Mouse (Mus musculus): Measurements from ENCODE around the gene Aox1. TPM values are rescaled to one million over a fixed set of nuclear protein-coding genes. Genes with fewer than 3 reads are reported as not detected.

Aox1 gene
- polyA plus RNA-seq, 1 experiment from 2014 or later: 0.16 TPM

- no peak overlapping the region for H3K4me2 ChIP-seq (ENCODE audit: low read depth, low read length)
- H3K4me1 ChIP-seq (ENCODE audit: control insufficient read depth, insufficient read depth, low read length): no peaks in the 10 kb centered on the region
- H3K9ac ChIP-seq (ENCODE audit: low read depth, low read length): no peak overlapping the region
- H3K36me3 ChIP-seq (ENCODE audit: control insufficient read depth, insufficient read depth, low read length): no peaks in the 10 kb centered on the region
- WGBS: 68% methylated on average over 2 of the region's 2 CpGs
- H3K27ac ChIP-seq (ENCODE audit: low read length): no peak overlapping the region
- no peaks in the 10 kb centered on the region for H3K27me3 ChIP-seq (replicated peaks; ENCODE audit: control insufficient read depth, insufficient read depth, low read length)
- no peak overlapping the region for H3K4me3 ChIP-seq (ENCODE audit: low read length)
- H3K9me3 ChIP-seq (ENCODE audit: control insufficient read depth, low read length): no peaks in the 10 kb centered on the region
- no peak for ATAC-seq
Measured at GRCm38 (mm10) chr1:58091992-58092560, 62.3 kb downstream of the Aox1 start.

- Histone ChIP-seq H3K9ac (ENCODE audit: low read depth, low read length) (no peak overlapping the region), H3K4me3 (ENCODE audit: low read length) (no peak overlapping the region), H3K9me3 (ENCODE audit: control insufficient read depth, low read length) (no peaks in the 10 kb centered on the region), H3K4me1 (ENCODE audit: control insufficient read depth, insufficient read depth, low read length) (no peaks in the 10 kb centered on the region), H3K27me3 (replicated peaks; ENCODE audit: control insufficient read depth, insufficient read depth, low read length) (no peaks in the 10 kb centered on the region), H3K36me3 (ENCODE audit: control insufficient read depth, insufficient read depth, low read length) (no peaks in the 10 kb centered on the region), H3K4me2 (ENCODE audit: low read depth, low read length) (no peak overlapping the region), H3K27ac (ENCODE audit: low read length) (no peak overlapping the region)
- ATAC-seq: no peak
- 80% methylated on average over 6 of the region's 6 CpGs for WGBS
Measured at GRCm38 (mm10) chr1:58097338-58097737, 67.6 kb downstream of the Aox1 start.

- Histone ChIP-seq H3K36me3 (ENCODE audit: control insufficient read depth, insufficient read depth, low read length) (no peaks in the 10 kb centered on the region), H3K9me3 (ENCODE audit: control insufficient read depth, low read length) (no peaks in the 10 kb centered on the region), H3K9ac (ENCODE audit: low read depth, low read length) (no peak overlapping the region), H3K4me2 (ENCODE audit: low read depth, low read length) (no peak overlapping the region), H3K27me3 (replicated peaks; ENCODE audit: control insufficient read depth, insufficient read depth, low read length) (no peaks in the 10 kb centered on the region), H3K4me3 (ENCODE audit: low read length) (no peak overlapping the region), H3K4me1 (ENCODE audit: control insufficient read depth, insufficient read depth, low read length) (no peaks in the 10 kb centered on the region), H3K27ac (ENCODE audit: low read length) (no peak overlapping the region)
- ATAC-seq: no peak
Measured at GRCm38 (mm10) chr1:58099119-58099518, 69.4 kb downstream of the Aox1 start.

GRCm38 (mm10) chr1:58101531-58102146 is 71.9 kb downstream of the Aox1 start:
- Histone ChIP-seq H3K27me3 (replicated peaks; ENCODE audit: control insufficient read depth, insufficient read depth, low read length) (no peaks in the 10 kb centered on the region), H3K27ac (ENCODE audit: low read length) (no peak overlapping the region), H3K9ac (ENCODE audit: low read depth, low read length) (no peak overlapping the region), H3K4me3 (ENCODE audit: low read length) (no peak overlapping the region), H3K4me1 (ENCODE audit: control insufficient read depth, insufficient read depth, low read length) (no peaks in the 10 kb centered on the region), H3K4me2 (ENCODE audit: low read depth, low read length) (no peak overlapping the region), H3K36me3 (ENCODE audit: control insufficient read depth, insufficient read depth, low read length) (no peaks in the 10 kb centered on the region), H3K9me3 (ENCODE audit: control insufficient read depth, low read length) (no peaks in the 10 kb centered on the region)
- WGBS: 74% methylated on average over 2 of the region's 2 CpGs
- no peak for ATAC-seq

DNA sequence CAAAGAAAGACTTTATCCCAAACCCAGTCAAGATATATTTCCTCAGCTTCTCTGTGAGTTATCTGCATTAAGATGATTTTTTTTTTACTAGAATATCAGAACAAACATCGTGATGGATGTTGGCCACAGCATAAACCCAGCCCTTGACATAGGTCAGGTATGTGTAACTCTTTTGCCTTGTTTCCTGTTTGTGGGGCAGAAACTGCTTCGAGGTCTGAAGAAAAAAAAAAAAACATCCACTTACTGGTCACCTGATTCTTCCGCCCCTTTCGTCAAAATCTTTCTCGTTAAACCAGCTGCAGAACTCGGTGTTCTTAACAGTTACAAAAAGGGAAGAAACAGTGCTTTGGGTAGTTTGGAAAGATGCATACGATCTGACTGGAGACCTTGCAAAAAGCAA is 72.8 kb downstream of the Aox1 start:
- H3K27ac ChIP-seq (ENCODE audit: low read length): no peak overlapping the region
- no peak overlapping the region for H3K4me3 ChIP-seq (ENCODE audit: low read length)
- H3K9ac ChIP-seq (ENCODE audit: low read depth, low read length): no peak overlapping the region
- H3K9me3 ChIP-seq (ENCODE audit: control insufficient read depth, low read length): no peaks in the 10 kb centered on the region
- no peak for ATAC-seq
- H3K36me3 ChIP-seq (ENCODE audit: control insufficient read depth, insufficient read depth, low read length): no peaks in the 10 kb centered on the region
- no peaks in the 10 kb centered on the region for H3K27me3 ChIP-seq (replicated peaks; ENCODE audit: control insufficient read depth, insufficient read depth, low read length)
- WGBS: 81% methylated on average over 7 of the region's 7 CpGs
- no peak overlapping the region for H3K4me2 ChIP-seq (ENCODE audit: low read depth, low read length)
- no peaks in the 10 kb centered on the region for H3K4me1 ChIP-seq (ENCODE audit: control insufficient read depth, insufficient read depth, low read length)

- H3K4me1 ChIP-seq (ENCODE audit: control insufficient read depth, insufficient read depth, low read length): no peaks in the 10 kb centered on the region
- H3K27me3 ChIP-seq (replicated peaks; ENCODE audit: control insufficient read depth, insufficient read depth, low read length): no peaks in the 10 kb centered on the region
- H3K4me2 ChIP-seq (ENCODE audit: low read depth, low read length): no peak overlapping the region
- no peak overlapping the region for H3K27ac ChIP-seq (ENCODE audit: low read length)
- no peak overlapping the region for H3K4me3 ChIP-seq (ENCODE audit: low read length)
- no peaks in the 10 kb centered on the region for H3K36me3 ChIP-seq (ENCODE audit: control insufficient read depth, insufficient read depth, low read length)
- WGBS: 85% methylated on average over 6 of the region's 6 CpGs
- H3K9ac ChIP-seq (ENCODE audit: low read depth, low read length): no peak overlapping the region
- H3K9me3 ChIP-seq (ENCODE audit: control insufficient read depth, low read length): no peaks in the 10 kb centered on the region
- no peak for ATAC-seq
Measured at GRCm38 (mm10) chr1:58105685-58106084, 76.0 kb downstream of the Aox1 start.

DNA sequence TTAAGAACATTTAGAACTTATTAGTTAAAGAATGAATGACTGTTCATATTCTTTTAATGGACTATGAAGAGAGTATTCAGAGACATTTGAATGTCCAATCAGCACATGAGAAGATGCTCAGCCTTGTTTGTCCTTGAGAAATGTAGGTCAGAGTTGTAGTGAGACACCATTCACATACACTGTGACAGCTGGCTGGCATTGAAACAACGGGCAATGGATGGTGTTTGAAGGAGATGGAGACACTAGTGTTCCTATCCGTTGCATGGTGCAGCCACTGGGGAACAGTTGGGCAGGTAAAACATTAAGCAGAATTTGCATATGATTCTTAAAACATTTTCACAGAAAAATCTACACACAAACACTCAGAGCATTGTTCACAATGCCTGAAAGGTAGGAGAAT is 77.3 kb downstream of the Aox1 start:
- H3K27me3 ChIP-seq (replicated peaks; ENCODE audit: control insufficient read depth, insufficient read depth, low read length): no peaks in the 10 kb centered on the region
- WGBS: 80% methylated on average over 2 of the region's 2 CpGs
- no peak overlapping the region for H3K4me3 ChIP-seq (ENCODE audit: low read length)
- no peak for ATAC-seq
- no peaks in the 10 kb centered on the region for H3K9me3 ChIP-seq (ENCODE audit: control insufficient read depth, low read length)
- no peak overlapping the region for H3K4me2 ChIP-seq (ENCODE audit: low read depth, low read length)
- H3K9ac ChIP-seq (ENCODE audit: low read depth, low read length): no peak overlapping the region
- no peak overlapping the region for H3K27ac ChIP-seq (ENCODE audit: low read length)
- H3K36me3 ChIP-seq (ENCODE audit: control insufficient read depth, insufficient read depth, low read length): no peaks in the 10 kb centered on the region
- H3K4me1 ChIP-seq (ENCODE audit: control insufficient read depth, insufficient read depth, low read length): no peaks in the 10 kb centered on the region

DNA sequence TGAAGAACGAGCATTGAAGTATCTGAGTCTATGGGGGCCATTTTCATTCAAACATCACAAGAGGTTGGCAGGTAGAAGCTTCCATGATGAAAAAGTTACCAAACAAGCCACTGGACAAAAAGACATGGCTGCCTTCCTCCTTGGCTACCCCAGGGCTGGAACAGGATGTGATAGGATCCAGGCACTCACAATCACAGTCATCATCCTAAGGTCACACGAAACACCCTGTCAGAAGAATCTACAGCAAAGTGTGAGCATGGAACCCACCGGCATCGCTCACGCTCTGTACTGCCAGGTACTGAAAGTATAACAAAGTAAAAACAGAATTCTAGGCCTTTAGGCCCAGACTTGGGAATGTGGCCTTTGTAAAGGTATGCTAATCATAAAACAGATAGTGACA is 80.5 kb downstream of the Aox1 start:
- Histone ChIP-seq H3K4me2 (ENCODE audit: low read depth, low read length) (no peak overlapping the region), H3K36me3 (ENCODE audit: control insufficient read depth, insufficient read depth, low read length) (no peaks in the 10 kb centered on the region), H3K27ac (ENCODE audit: low read length) (no peak overlapping the region), H3K27me3 (replicated peaks; ENCODE audit: control insufficient read depth, insufficient read depth, low read length) (no peaks in the 10 kb centered on the region), H3K4me1 (ENCODE audit: control insufficient read depth, insufficient read depth, low read length) (no peaks in the 10 kb centered on the region), H3K9me3 (ENCODE audit: control insufficient read depth, low read length) (no peaks in the 10 kb centered on the region), H3K4me3 (ENCODE audit: low read length) (no peak overlapping the region), H3K9ac (ENCODE audit: low read depth, low read length) (no peak overlapping the region)
- ATAC-seq: no peak
- WGBS: 90% methylated on average over 5 of the region's 5 CpGs

DNA sequence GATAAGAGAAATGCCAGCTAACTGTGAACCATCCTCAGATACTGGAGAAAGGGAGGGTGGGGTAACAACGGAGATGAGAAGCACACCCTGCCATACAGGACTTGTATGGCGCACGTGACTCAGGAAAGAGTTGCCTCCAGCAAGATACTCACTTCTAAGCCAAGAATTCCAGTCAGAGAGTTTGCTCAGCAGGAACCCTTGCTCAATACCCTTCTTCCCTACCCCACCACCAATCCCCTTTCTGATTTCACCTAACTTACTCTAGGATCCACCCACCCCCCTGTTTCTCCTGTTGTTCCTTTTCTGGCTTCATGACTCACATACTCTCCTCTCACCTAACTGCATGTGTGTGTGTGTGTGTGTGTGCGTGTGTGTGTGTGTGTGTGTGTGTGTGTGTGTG is 81.6 kb downstream of the Aox1 start:
- H3K27me3 ChIP-seq (replicated peaks; ENCODE audit: control insufficient read depth, insufficient read depth, low read length): no peaks in the 10 kb centered on the region
- H3K4me2 ChIP-seq (ENCODE audit: low read depth, low read length): no peak overlapping the region
- no peaks in the 10 kb centered on the region for H3K36me3 ChIP-seq (ENCODE audit: control insufficient read depth, insufficient read depth, low read length)
- no peaks in the 10 kb centered on the region for H3K4me1 ChIP-seq (ENCODE audit: control insufficient read depth, insufficient read depth, low read length)
- WGBS: 80% methylated on average over 4 of the region's 4 CpGs
- no peak overlapping the region for H3K27ac ChIP-seq (ENCODE audit: low read length)
- ATAC-seq: no peak
- H3K9ac ChIP-seq (ENCODE audit: low read depth, low read length): no peak overlapping the region
- H3K9me3 ChIP-seq (ENCODE audit: control insufficient read depth, low read length): no peaks in the 10 kb centered on the region
- no peak overlapping the region for H3K4me3 ChIP-seq (ENCODE audit: low read length)

DNA sequence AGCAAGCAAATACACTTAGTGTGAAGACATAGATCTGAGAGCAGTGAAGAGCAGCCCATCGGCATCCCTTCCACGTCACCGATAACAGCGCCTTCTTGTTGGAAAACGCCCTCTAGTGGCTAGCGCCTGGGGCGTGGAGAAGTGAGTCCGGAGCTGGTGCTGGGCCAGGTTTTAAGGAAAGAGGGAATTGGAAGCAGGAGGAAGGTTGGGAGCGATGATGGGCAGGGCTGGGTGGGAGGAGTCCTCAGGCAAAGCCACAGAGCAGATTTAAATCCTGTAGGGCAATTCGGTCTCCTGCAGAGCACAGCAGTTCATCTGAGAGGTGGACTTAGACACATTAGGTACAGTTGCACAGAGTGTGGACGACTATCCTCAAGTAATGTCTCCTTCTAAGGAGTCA is 83.1 kb downstream of the Aox1 start, which contains the start of gene Aox3:
TSS of gene Aox3 (plus strand) at position 251 of the 400 bp plus-strand sequence.
- Histone ChIP-seq H3K27ac (ENCODE audit: low read length) (no peak within 1 kb of the TSS), H3K4me3 (ENCODE audit: low read length) (no peak within 1 kb of the TSS)
- WGBS: 14% methylated on average over 11 of the region's 11 CpGs

More for the DNA sequence above, 83.1 kb downstream of the Aox1 start, which contains the start of gene Aox3:
- Histone ChIP-seq H3K4me2 (ENCODE audit: low read depth, low read length) (no peak within 1 kb of the TSS), H3K9me3 (ENCODE audit: control insufficient read depth, low read length) (no peaks in the 10 kb centered on the region), H3K4me1 (ENCODE audit: control insufficient read depth, insufficient read depth, low read length) (no peaks in the 10 kb centered on the region), H3K36me3 (ENCODE audit: control insufficient read depth, insufficient read depth, low read length) (no peaks in the 10 kb centered on the region), H3K27me3 (replicated peaks; ENCODE audit: control insufficient read depth, insufficient read depth, low read length) (no peaks in the 10 kb centered on the region), H3K9ac (ENCODE audit: low read depth, low read length) (no peak within 1 kb of the TSS)
- ATAC-seq: no peak; the same call in 1 of the 2 replicates
